Mouse (Mus musculus): ENCODE measurements at regions not wholly inside any gene's neighbourhood (a gene's known extent, or its start where the extent isn't known, plus 50 kb on each side); places are given as distances from the start of the nearest gene placed in this dataset.

GRCm38 (mm10) chr13:51345321-51345720 lies 63.1 kb upstream of the S1pr3 start:
- DNase-seq: no peak

- DNase-seq: no peak
Observed at GRCm38 (mm10) chr13:51345839-51346550, 62.4 kb upstream of the S1pr3 start.

- DNase-seq: peak in 1 of 2 experiments; percentile 14
Observed at GRCm38 (mm10) chr13:51348707-51349106, 59.7 kb upstream of the S1pr3 start.

GRCm38 (mm10) chr13:51349818-51350551 lies 58.5 kb upstream of the S1pr3 start:
- no peak for DNase-seq

GRCm38 (mm10) chr13:51352874-51353273 lies 55.6 kb upstream of the S1pr3 start:
- no peak for DNase-seq

GRCm38 (mm10) chr13:51355507-51355906 lies 52.9 kb upstream of the S1pr3 start:
- DNase-seq: no peak

Measured in kidney, postnatal 25 days (tissue).